7 mouse cellular contexts compared by ENCODE assay signal in the genomic region with DNA sequence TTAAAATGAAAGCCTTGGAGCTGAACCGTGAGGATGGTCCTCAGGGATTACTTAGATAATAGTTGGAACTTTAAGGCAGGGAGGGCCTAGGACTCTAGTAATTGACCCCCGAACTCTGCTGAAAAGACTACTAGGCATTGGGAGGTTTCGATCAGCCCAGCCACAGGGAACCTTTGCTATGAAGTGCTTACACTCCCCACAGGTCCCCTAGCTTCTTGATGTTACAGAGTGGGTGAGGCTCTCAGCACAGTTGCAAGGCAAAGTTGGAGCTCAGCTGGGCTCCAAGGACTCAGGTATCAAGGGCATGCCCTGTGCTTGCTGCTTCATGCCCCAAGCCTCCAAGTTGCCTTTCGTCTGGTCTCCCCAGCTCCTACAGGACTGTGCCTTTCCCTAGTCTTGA. TPM values are rescaled to one million over a fixed set of nuclear protein-coding genes. Genes with fewer than 3 reads are reported as not detected.
DNase-seq lines count a peak whose midpoint lies in the region; ATAC-seq and TF ChIP-seq lines count a peak whose summit lies in the region.

No protein-coding gene starts in this region.

- no peak for TF ChIP-seq POLR2A in liver, adult 2 months (IDR thresholded peaks at IDR 0.05; ENCODE audit: extremely low read depth, insufficient read depth, low read length)

- H3K79me2 ChIP-seq in liver, adult 2 months (ENCODE audit: control insufficient read depth, insufficient read depth, low read length), result peaks cover 41% of the 10 kb centered on the region

- H3K27ac ChIP-seq in forebrain, embryonic 14.5 days (ENCODE audit: low read depth, low read length), result 0 out of 2 replicates have a peak overlapping the region, but pooled peaks have one; percentile 0
- peak overlapping the region; percentile 80 for H3K27ac ChIP-seq in liver, adult 2 months (replicated peaks; ENCODE audit: insufficient read depth, low read depth, low read length)

- DNase-seq in thymus, postnatal 14 days, result peak; percentile 25
- no peak for DNase-seq in thymus, postnatal 10 days (ENCODE audit: low spot score in 2 of 2)
- DNase-seq in forebrain, embryonic 14.5 days (ENCODE audit: low spot score), result no peak
- no peak for DNase-seq in liver, adult 2 months (ENCODE audit: extremely low read depth, low read depth, low spot score)
- no peak for DNase-seq in urinary bladder, postnatal 14 days (ENCODE audit: low spot score)
- no peak for DNase-seq in spleen, postnatal 36 days (ENCODE audit: low spot score in 2 of 2)
- no peak for DNase-seq in adrenal gland, postnatal 25 days

- H3K4me3 ChIP-seq in forebrain, embryonic 14.5 days (ENCODE audit: low read depth, low read length), result peak overlapping the region; percentile 89
- peak overlapping the region; percentile 99 for H3K4me3 ChIP-seq in liver, adult 2 months (ENCODE audit: insufficient read depth, low read depth, low read length)

- peaks cover 31% of the 10 kb centered on the region for H3K4me1 ChIP-seq in forebrain, embryonic 14.5 days (ENCODE audit: control insufficient read depth, insufficient read depth, low read length)
- peaks cover 17% of the 10 kb centered on the region for H3K4me1 ChIP-seq in liver, adult 2 months (ENCODE audit: control insufficient read depth, insufficient read depth, low read length)

- H3K36me3 ChIP-seq in forebrain, embryonic 14.5 days (ENCODE audit: control insufficient read depth, insufficient read depth, low read length), result no peaks in the 10 kb centered on the region
- no peaks in the 10 kb centered on the region for H3K36me3 ChIP-seq in liver, adult 2 months (ENCODE audit: control insufficient read depth, insufficient read depth, low read length)

- 52% methylated on average over 4 of the region's 4 CpGs for WGBS in forebrain, embryonic 14.5 days
- WGBS in liver, adult 2 months, result 26% methylated on average over 4 of the region's 4 CpGs

- no peaks in the 10 kb centered on the region for H3K9me3 ChIP-seq in forebrain, embryonic 14.5 days (replicated peaks; ENCODE audit: control insufficient read depth, low read length)

- TF ChIP-seq CTCF in liver, adult 2 months (IDR thresholded peaks at IDR 0.05; ENCODE audit: low read depth, low read length), result no peak

- peak overlapping the region; percentile 99 for H3K9ac ChIP-seq in forebrain, embryonic 14.5 days (ENCODE audit: low read length)
- peak overlapping the region; percentile 92 for H3K9ac ChIP-seq in liver, adult 2 months (ENCODE audit: low read depth, low read length)

- H3K4me2 ChIP-seq in forebrain, embryonic 14.5 days (ENCODE audit: low read length), result peak overlapping the region; percentile 98

- ATAC-seq in forebrain, embryonic 14.5 days, result no peak

- H3K27me3 ChIP-seq in forebrain, embryonic 14.5 days (replicated peaks; ENCODE audit: control insufficient read depth, insufficient read depth, low read length), result no peaks in the 10 kb centered on the region
- no peaks in the 10 kb centered on the region for H3K27me3 ChIP-seq in liver, adult 2 months (ENCODE audit: control insufficient read depth, insufficient read depth, low read length)

RNA-seq across cellular contexts. Expression of a gene that starts 1.4 kb away (rescaled TPM):
- polyA plus RNA-seq in forebrain, embryonic 14.5 days (2014; fragmentation: Nextera tagmentation; extraction: Ambion mirVana), result 27.7 and 35.9 TPM in 2 replicates
- 11.4 and 13.3 TPM in 2 replicates for total RNA-seq in liver, adult 2 months (2014; rRNA removed)
- 4.5 and 5.6 TPM in 2 replicates for polyA plus RNA-seq in liver, adult 2 months (2012; rRNA removed)
- 40.3 and 55.4 TPM in 2 replicates for total RNA-seq in adrenal gland, postnatal 25 days (2021)

RNA-seq across cellular contexts. Expression of a gene that starts 13.8 kb away (rescaled TPM):
- 0.06 and 0.09 TPM in 2 replicates for polyA plus RNA-seq in forebrain, embryonic 14.5 days (2014; fragmentation: Nextera tagmentation; extraction: Ambion mirVana)
- total RNA-seq in liver, adult 2 months (2014; rRNA removed), result 1.9 and 3.0 TPM in 2 replicates
- 2.6 and 4.7 TPM in 2 replicates for polyA plus RNA-seq in liver, adult 2 months (2012; rRNA removed)
- 1.1 TPM in 2 replicates for total RNA-seq in adrenal gland, postnatal 25 days (2021)

RNA-seq across cellular contexts. Expression of a gene that starts 28.2 kb away (rescaled TPM):
- 374 and 426 TPM in 2 replicates for polyA plus RNA-seq in forebrain, embryonic 14.5 days (2014; fragmentation: Nextera tagmentation; extraction: Ambion mirVana)
- 438 and 500 TPM in 2 replicates for total RNA-seq in liver, adult 2 months (2014; rRNA removed)
- 65.2 and 73.2 TPM in 2 replicates for polyA plus RNA-seq in liver, adult 2 months (2012; rRNA removed)
- 347 and 535 TPM in 2 replicates for total RNA-seq in adrenal gland, postnatal 25 days (2021)
